Mouse (Mus musculus) C2C12 (cell line): Measurements from ENCODE around the gene Csf2rb2.

Experiments used
- CTCF ChIP-seq: IDR thresholded peaks from one replicate; pipeline ENCODE4 v1.5.1; 2011; ENCODE audit not compliant: control insufficient read depth, insufficient read depth, insufficient read length
- MAX ChIP-seq: IDR thresholded peaks from one replicate; pipeline ENCODE4 v1.6.1; 2011; ENCODE audit warnings: mild to moderate bottlenecking, control low read depth
- MYOG ChIP-seq: IDR thresholded peaks from one replicate; pipeline ENCODE4 v1.6.1; 2011; ENCODE audit not compliant: control insufficient read depth, insufficient read length; ENCODE audit errors: extremely low read depth
- USF1 ChIP-seq: IDR thresholded peaks from one replicate; pipeline ENCODE4 v1.6.1; 2011; ENCODE audit warnings: low read depth, mild to moderate bottlenecking, control low read depth, moderate library complexity

DNA sequence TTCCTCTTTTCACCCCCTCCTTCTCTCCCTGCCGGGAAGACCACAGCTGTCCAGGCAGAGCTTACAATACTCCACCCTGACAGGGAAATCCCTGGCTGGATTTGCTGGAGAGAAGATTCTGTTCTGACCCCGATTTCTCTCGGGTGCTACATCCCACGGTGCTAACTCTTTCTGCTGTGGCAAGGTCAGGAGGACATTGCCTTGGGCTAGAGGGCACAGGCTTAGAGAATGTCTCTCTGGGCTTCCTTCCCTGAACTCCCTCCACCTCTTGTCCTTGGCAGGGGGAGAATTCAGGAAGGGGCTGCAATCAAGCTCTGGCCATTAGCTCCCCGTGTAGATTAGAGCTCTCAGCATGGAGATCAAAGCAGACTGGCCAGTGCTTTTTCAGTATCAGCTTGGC lies 4.3 kb upstream of the Csf2rb2 start:
- no peak for TF ChIP-seq MAX
- TF ChIP-seq CTCF: no peak
- no peak for TF ChIP-seq USF1
- no peak for TF ChIP-seq MYOG
